Mouse (Mus musculus) cerebellum, postnatal 4 days (tissue): Measurements from ENCODE around the gene Kif12.
A peak's percentile ranks its signal among the peaks of the same experiment; 100 is the strongest.

Experiments used
- DNase-seq, 2 experiments: peaks; one replicate each; pipeline ENCODE4 v3.0.0; 2022; ENCODE audit warnings: low spot score in 2 of 2, mixed read lengths in 1 of 2

Gene Kif12

GRCm38 (mm10) chr4:63171969-63172685, at the start of gene Kif12:
Kif12 (minus strand) TSS chr4:63172131.
- DNase-seq: no peak

- DNase-seq: no peak
These were observed 49.4 kb upstream of the Kif12 start for GRCm38 (mm10) chr4:63221096-63221958.

- no peak for DNase-seq
These were observed 47.7 kb upstream of the Kif12 start for GRCm38 (mm10) chr4:63219635-63220034.

GRCm38 (mm10) chr4:63219059-63219458, 47.1 kb upstream of the Kif12 start:
- peak in 1 of 2 experiments; percentile 38 for DNase-seq

GRCm38 (mm10) chr4:63217513-63217912, 45.6 kb upstream of the Kif12 start:
- DNase-seq: no peak

GRCm38 (mm10) chr4:63216566-63216965, 44.6 kb upstream of the Kif12 start:
- no peak for DNase-seq

- peak in 1 of 2 experiments; percentile 56 for DNase-seq
These were observed 44.1 kb upstream of the Kif12 start for GRCm38 (mm10) chr4:63215993-63216531.

GRCm38 (mm10) chr4:63215185-63215992, 43.5 kb upstream of the Kif12 start:
- peak; percentile 73 to 88 for DNase-seq

- no peak for DNase-seq
These were observed 42.1 kb upstream of the Kif12 start, which contains the start of gene Col27a1 for GRCm38 (mm10) chr4:63213907-63214621. Col27a1 (plus strand) TSS chr4:63214004.

- DNase-seq: no peak
These were observed 33.7 kb upstream of the Kif12 start for GRCm38 (mm10) chr4:63205583-63205982.

GRCm38 (mm10) chr4:63203874-63204273, 31.9 kb upstream of the Kif12 start:
- no peak for DNase-seq

- no peak for DNase-seq
These were observed 27.4 kb upstream of the Kif12 start for GRCm38 (mm10) chr4:63199366-63199765.

- DNase-seq: no peak
These were observed 22.4 kb upstream of the Kif12 start for GRCm38 (mm10) chr4:63194366-63194765.

- no peak for DNase-seq
These were observed 19.7 kb upstream of the Kif12 start for GRCm38 (mm10) chr4:63191641-63192040.

- DNase-seq: no peak
These were observed 14.4 kb upstream of the Kif12 start for GRCm38 (mm10) chr4:63186281-63186870.

- DNase-seq: peak; percentile 58 to 72
These were observed 9.6 kb upstream of the Kif12 start for GRCm38 (mm10) chr4:63181556-63181955.

GRCm38 (mm10) chr4:63171122-63171521, 809 bp downstream of the Kif12 start:
- DNase-seq: no peak

GRCm38 (mm10) chr4:63170061-63170460, 1.9 kb downstream of the Kif12 start:
- no peak for DNase-seq

- DNase-seq: no peak
These were observed 5.6 kb downstream of the Kif12 start for GRCm38 (mm10) chr4:63166323-63166722.

GRCm38 (mm10) chr4:63165636-63166035, 6.3 kb downstream of the Kif12 start:
- DNase-seq: no peak
